Mouse (Mus musculus): ENCODE data around the gene Cldnd2.

Gene Cldnd2

GRCm38 (mm10) chr7:43448246-43448645 is 7.7 kb downstream of the Cldnd2 start:
- no peak for DNase-seq

GRCm38 (mm10) chr7:43449811-43450210 is 9.2 kb downstream of the Cldnd2 start:
- no peak for DNase-seq

- no peak for DNase-seq
Measured at GRCm38 (mm10) chr7:43451726-43452125, 11.1 kb downstream of the Cldnd2 start.

GRCm38 (mm10) chr7:43452609-43453008 is 12.0 kb downstream of the Cldnd2 start:
- peak in 1 of 2 experiments; percentile 26 for DNase-seq

GRCm38 (mm10) chr7:43453599-43454355 is 13.2 kb downstream of the Cldnd2 start:
- DNase-seq, result no peak

- no peak for DNase-seq
Measured at GRCm38 (mm10) chr7:43454371-43454770, 13.8 kb downstream of the Cldnd2 start.

GRCm38 (mm10) chr7:43462851-43463250 is 22.3 kb downstream of the Cldnd2 start, which contains the start of gene Vsig10l:
Gene Vsig10l (plus strand): TSS chr7:43463151.
- no peak for DNase-seq

- no peak for DNase-seq
Measured at GRCm38 (mm10) chr7:43463976-43464375, 23.4 kb downstream of the Cldnd2 start.

- DNase-seq, result peak in 1 of 2 experiments; percentile 39
Measured at GRCm38 (mm10) chr7:43464864-43465343, 24.3 kb downstream of the Cldnd2 start.

GRCm38 (mm10) chr7:43465344-43466098 is 24.9 kb downstream of the Cldnd2 start:
- peak; percentile 84 to 91 for DNase-seq

GRCm38 (mm10) chr7:43466099-43466694 is 25.6 kb downstream of the Cldnd2 start:
- DNase-seq, result peak; percentile 94 to 97

- DNase-seq, result peak; percentile 62 to 71
Measured at GRCm38 (mm10) chr7:43470373-43470772, 29.8 kb downstream of the Cldnd2 start.

- DNase-seq, result peak; percentile 53 to 63
Measured at GRCm38 (mm10) chr7:43475706-43476105, 35.1 kb downstream of the Cldnd2 start.

GRCm38 (mm10) chr7:43476376-43476775 is 35.8 kb downstream of the Cldnd2 start:
- DNase-seq, result no peak

GRCm38 (mm10) chr7:43481191-43481590 is 40.6 kb downstream of the Cldnd2 start:
- no peak for DNase-seq

GRCm38 (mm10) chr7:43482090-43482716 is 41.6 kb downstream of the Cldnd2 start:
- peak; percentile 89 to 91 for DNase-seq

GRCm38 (mm10) chr7:43483236-43483635 is 42.7 kb downstream of the Cldnd2 start:
- DNase-seq, result no peak

GRCm38 (mm10) chr7:43488646-43489045 is 48.1 kb downstream of the Cldnd2 start:
- DNase-seq, result peak; percentile 40 to 41

GRCm38 (mm10) chr7:43489631-43490125 is 49.1 kb downstream of the Cldnd2 start, which contains the start of gene Iglon5:
Gene Iglon5 (minus strand): TSS chr7:43490075.
- DNase-seq, result peak; percentile 75 to 77

- DNase-seq, result peak; percentile 96 to 97
Measured at GRCm38 (mm10) chr7:43490182-43490584, 49.6 kb downstream of the Cldnd2 start.

GRCm38 (mm10) chr7:43490861-43491260 is 50.3 kb downstream of the Cldnd2 start:
- no peak for DNase-seq
